Mouse (Mus musculus): ENCODE measurements around the gene Vsig8.

- TF ChIP-seq CTCF (IDR thresholded peaks at IDR 0.05; ENCODE audit: borderline replicate concordance, control insufficient read depth, extremely low read depth, insufficient read depth, low read length, poor library complexity) (no peak), POLR2A (IDR thresholded peaks at IDR 0.05; ENCODE audit: control insufficient read depth, extremely low read depth, insufficient read depth, low read length, poor library complexity) (no peak)
Observed at GRCm38 (mm10) chr1:172530544-172531220, 25.1 kb upstream of the Vsig8 start.
